Mouse (Mus musculus) CD4-positive helper T cell, adult 2 months (primary cell): ENCODE measurements around the gene Depdc1b.

Source experiments
- DNase-seq: peaks from one replicate; pipeline ENCODE4 v3.0.0-alpha.2; 2012; ENCODE audit warnings: low read depth, missing footprints, low spot score

Depdc1b gene

DNA sequence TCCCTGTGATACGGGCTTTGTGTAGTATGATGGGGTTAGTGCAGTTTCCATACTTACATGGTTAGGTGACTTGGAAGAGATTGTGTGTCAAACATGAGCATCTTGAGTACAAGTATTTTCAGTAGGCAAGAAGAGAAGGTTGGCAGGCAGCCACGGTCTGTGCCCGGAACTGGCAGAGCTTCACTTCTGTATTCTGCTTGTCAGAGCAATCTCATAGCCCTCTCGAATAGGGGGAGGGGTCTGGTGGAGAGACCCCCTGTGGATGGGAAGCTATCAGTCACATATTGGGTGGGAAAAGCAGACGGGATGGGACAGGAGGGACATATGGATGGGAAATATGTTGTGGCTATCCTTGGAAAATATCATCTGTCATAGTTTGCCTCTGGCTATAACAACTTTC lies 33.5 kb downstream of the Depdc1b start:
- DNase-seq: no peak

DNA sequence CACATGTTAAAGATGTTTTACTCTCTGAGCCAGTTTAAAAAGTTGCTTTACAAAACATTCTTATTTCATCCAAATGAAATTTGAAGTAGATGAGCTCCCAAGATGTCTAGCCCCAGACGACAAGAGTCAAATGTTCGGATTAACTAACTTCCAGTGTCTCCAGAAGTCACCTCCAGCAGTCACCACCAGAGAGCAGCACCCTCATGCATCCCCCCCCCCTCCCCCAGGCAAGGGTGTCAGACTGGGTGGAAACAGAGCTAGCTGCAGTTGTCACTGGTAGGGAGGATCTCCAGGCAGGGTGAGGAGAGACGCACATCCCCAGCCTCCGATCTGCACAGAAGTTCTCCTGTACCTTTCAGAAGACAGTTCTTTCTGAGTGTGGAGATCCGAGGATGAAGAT lies 37.6 kb downstream of the Depdc1b start:
- no peak for DNase-seq

DNA sequence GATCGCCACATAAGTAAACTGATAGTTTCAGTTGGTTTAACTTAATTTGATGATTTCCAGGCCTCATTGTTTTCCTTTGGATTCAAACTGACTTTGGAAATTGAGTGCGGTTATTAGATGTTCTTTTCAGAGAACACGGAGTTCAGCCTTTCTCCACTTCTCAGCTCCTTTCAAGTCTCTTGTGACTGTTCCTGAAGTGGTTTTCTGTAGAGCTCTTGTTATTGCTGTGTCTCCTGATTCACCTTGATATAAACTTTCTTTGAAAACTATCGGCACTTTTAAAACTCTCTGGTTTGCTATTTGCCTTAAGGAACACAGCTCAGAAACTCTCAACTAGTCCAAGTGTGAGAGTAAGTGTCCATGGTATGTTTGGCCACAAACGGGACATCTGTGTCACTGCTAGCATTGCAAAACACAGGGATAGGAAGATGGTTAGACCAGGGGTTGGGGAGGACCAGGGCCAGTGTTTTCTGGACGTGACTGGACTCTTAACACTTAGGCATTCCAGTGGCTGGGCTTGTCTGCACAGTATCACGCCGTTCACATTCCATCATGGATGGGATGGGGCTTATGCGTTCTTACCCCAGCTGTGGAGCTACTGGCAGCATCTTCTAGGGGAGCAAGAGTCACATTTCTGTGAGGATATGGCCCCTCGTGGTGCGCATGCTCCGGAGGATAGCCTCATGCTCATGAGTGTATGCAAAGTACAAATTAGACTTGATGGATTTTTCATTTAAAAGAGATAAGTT lies 38.8 kb downstream of the Depdc1b start:
- no peak for DNase-seq

DNA sequence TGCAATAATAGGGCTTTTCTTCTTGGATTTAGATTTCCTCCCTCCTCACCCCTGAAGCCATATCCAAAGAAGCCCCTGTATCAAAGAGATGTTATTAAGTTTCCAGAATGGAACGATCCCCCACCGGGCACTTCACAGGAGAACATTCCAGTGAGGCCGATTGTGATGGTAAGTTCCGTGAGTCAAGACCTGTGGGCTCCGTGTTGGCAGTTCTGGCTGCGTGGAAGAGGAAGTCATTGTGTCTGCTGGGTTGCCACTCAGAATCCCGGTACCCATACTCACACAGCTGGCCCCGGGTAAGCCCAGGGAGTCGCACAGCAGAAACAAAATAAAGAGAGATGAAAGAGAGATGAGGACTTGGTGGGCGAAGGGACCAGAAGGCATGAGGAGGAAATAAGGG lies 41.2 kb downstream of the Depdc1b start:
- DNase-seq: no peak

DNA sequence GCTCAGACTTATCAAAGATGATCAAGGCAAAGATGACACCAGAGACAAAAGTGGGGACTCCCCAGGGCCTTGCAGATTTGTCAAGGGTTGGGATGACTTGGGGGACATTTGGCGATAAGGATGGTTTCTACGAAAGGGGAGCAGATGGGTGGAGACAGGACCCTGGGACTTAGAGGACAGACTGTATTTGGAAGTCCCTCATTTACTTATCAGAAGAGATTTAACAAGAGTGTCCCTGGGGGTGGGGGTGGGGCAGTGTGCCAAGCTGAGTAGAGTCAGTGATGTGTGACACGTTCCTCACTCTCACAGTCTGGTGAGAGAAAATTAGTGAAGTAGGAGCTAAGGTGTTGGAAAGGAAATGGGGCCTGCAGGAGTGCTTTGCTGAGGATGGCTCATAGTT lies 42.1 kb downstream of the Depdc1b start:
- no peak for DNase-seq

DNA sequence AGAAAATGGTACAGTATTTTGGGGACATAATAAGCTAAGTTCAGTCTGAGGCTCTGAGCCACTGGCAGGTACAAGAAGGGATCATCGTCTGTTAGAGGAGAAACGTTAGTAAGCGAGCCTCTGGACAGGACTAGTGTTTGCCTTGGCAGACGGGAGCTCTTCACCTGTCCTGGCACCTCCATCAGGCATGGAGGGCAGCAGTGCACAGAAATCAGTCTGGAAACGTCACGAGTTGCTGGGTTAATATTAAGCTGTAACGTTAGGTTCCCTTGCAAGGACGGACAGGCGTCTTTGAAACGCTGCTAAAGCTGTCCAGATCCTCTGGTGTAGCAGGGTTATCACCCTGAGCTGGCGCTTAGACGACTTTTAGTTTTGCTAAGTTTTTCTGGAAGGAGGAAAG lies 51.4 kb downstream of the Depdc1b start:
- no peak for DNase-seq

DNA sequence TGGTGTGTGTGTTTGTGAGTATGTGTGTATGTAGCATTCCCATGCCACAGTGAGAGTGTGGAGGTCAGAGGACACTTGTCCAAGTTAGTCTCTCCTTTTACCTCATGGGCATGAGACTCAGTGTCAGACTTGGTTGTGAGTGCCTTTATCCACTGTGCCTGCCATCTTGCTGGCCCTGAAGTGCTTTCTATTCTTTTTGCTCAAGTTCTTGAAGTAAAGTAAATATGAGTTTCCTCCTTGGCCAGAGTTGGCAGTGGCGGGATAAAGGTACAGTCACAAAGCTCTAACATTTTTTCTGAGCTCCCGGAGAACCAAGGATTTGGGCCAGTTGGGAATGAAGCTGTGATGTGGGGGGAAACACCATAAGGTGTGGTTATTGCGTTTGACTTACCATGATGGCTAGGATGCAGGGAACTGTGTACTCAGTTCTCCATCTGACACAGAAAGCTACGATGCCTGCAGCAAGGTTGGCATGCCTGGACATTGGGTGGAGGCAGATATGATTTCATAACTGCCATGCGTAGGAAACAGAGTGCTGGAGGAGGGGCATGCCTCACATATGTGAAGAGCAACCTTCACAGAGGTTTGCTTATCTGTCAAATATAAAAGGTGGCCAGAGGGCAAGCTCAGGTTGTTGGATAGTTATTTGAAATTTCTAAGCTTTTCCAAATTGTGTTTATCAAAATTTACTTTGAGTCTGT lies 54.3 kb downstream of the Depdc1b start:
- no peak for DNase-seq

DNA sequence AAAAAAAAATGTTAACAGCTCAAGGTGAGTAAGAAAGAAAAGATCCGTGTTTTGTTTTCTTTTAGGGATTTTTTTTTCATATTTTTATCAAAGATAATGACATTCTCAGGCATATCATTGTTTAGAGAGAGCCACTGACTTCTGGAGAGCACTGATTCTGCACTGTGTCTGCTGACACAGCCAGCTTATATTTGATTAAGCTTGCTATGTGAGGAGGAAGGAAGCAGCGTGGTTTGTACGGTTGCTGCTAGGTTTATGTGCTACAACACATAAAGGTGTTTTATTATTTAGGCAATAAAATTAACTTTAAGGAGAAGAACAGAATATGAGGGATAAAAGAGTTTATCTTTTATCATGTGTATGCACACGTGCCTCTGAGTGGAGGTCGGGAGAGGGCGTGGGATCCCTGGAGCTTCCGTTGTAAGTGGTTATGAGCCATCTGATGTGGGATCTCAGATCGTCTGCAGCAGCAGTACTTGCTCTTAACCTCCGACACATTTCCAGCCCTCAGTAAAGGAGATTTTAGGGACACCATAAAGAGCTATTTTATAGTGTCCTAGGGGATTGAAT lies 55.3 kb downstream of the Depdc1b start:
- DNase-seq: no peak

DNA sequence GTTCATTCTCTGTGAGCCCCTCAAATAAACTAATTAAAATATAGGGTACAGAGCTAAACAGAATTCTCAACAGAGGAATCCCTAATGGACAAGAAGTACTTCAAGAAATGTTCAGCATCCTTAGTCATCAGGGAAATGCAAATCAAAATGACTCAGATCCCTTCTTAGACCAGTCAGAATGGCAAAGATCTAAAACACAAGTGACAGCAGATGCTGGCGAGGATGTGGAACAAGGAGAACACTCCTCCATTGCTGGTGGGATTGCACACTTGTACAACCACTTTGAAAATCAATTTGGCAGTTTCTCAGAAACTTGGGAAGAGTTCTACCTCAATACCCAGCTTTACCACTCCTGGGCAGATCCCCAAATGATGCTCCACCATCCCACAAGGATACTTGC lies 57.1 kb downstream of the Depdc1b start:
- DNase-seq: no peak

DNA sequence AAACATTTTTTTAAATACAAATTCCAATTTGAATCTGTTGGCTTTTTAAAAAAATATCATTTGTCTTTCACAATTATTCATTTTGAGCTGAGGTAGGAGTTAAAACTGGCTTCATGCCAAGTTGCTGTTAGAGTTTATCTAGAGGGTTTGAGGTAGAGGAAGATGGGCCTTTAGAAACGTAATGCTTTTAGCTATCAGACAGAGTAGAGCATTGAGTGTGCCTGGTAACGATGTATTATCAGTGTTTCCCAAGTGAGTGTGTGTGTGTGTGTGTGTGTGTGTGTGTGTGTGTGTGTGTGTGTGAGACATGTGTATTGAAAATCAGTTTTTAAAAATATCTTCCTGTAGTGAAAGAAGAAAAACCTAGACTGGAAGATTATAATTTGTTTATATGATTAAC lies 60.5 kb downstream of the Depdc1b start:
- DNase-seq: no peak

DNA sequence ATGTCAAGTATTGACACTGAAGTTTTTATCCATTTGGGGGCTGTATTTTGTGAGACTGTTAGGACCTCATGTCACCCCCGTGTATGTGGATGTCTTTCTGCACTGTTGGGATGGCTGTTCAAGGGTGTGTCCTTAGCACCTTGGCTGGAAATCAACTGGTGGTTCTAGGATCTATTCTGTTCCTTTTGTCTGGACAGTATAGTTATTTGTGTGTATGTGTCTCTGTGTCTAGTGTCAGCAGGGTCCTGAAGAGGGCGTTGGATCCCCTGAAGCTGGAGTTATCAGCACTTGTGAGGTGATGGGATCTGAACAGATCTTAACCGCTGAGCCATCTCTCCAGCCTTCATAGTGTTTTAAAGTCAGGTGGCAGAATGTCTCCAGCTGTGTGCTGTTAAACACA lies 65.0 kb downstream of the Depdc1b start:
- DNase-seq: no peak

DNA sequence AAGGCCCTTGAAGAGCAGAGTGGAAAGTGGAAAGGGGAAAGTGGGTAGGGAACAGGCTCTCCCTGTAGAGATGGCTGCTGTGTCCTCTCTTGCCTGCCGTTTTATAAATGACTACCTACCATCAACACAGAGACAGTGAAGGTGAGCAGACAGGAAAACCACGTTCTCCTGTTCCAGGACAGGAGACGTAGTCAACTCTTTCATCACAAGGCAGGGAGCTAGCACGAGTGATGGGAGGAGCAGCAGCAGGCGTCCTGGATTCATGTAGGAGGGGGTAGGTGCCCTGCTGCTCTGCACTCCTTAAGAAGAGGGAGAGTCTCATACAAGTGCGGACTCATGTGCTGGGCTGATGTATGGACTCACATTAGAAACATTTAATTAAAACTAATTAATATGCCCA lies 66.9 kb downstream of the Depdc1b start:
- DNase-seq: no peak

DNA sequence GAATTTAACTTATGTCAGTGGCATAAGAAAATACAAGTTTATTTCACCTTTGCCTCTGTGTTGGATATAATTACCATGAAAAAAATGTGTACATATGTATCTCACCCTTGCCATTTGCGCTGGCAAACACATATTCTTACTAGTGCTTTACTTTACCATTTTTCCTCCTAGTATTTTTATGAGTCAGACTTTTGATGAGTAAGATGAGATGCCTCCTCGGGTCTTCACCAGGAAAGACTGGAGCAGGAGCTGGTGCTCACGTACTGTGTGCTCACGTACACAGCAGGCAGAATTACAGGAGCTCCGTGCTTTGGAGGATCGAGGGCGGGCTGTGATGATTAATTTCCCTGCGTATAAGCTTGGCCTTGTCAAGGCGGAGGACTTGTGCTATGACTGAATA lies 69.9 kb downstream of the Depdc1b start:
- no peak for DNase-seq

DNA sequence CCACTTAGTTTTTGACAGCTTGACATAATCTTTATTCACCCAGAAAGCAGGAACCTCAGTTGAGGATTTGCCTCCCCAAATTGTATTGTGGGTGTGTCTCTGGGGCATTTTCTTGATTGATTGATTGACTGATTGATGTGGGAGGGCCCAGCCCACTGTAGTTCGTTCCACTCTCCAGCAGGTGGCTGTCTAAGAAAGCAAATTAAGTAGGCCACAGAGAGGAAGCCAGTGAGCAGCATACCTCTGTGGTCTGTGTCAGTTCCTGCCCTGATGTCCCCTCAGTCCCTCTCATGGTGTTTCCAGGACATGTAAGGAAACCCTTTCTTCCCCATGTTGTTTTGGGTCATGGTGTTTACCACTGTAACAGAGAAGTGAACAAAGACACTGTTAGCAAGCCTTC lies 74.4 kb downstream of the Depdc1b start:
- peak; percentile 76 for DNase-seq

DNA sequence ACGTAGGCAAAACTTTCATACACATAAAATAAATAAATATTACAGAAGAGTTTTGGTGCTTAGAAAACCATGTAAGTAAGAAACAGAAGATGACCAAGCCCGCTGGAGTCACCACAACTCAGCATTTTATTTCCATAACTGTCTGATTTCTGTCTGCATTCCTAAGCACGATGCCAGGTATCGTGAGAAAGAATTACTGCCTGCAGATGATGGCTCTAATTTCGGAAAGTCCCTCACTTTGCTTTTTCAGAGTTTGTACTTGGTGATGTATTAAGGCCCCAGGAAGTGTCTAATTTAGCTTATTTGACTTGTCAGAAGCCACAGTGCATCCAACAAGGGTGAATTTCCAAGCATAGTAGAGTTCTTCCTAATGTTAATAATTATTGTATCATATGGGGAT lies 87.1 kb downstream of the Depdc1b start:
- no peak for DNase-seq

DNA sequence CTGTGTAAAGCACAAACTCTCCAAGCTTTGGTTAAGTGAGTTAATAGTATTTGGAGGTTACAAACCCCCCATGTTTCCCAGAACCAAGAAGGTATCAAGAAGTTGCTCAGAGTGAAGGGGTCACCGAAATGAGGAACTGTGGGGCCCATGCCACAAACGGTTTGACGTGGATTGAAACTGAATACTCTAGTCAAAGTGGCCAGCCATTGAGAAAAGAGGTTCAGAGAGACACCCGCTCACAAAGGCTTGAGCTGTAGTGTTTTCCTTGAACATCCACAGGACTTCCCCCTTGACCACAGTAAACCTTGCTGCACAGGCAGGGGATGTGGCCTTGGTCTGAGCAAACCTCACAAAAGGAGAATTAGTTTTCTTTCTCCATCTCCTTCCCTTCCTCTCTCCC lies 88.2 kb downstream of the Depdc1b start:
- no peak for DNase-seq

DNA sequence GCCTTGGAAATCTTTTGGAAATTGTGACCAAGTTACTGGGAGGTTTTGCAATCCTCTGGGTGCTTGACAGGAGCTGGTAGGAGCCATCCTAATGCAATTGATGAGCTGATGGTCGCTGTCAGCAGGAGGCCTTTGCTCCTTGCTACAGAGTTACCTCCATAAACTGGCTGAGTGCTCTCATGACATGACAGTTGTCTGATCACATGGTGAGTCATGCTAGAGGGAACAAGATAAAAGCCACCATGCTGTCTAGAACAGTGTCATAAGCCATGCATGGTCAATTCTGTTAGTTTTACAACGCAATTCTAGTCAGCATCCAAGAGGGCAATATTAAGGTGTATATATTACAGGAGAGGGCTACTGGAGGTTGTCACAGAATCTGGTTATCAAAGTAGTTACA lies 99.3 kb downstream of the Depdc1b start:
- no peak for DNase-seq

DNA sequence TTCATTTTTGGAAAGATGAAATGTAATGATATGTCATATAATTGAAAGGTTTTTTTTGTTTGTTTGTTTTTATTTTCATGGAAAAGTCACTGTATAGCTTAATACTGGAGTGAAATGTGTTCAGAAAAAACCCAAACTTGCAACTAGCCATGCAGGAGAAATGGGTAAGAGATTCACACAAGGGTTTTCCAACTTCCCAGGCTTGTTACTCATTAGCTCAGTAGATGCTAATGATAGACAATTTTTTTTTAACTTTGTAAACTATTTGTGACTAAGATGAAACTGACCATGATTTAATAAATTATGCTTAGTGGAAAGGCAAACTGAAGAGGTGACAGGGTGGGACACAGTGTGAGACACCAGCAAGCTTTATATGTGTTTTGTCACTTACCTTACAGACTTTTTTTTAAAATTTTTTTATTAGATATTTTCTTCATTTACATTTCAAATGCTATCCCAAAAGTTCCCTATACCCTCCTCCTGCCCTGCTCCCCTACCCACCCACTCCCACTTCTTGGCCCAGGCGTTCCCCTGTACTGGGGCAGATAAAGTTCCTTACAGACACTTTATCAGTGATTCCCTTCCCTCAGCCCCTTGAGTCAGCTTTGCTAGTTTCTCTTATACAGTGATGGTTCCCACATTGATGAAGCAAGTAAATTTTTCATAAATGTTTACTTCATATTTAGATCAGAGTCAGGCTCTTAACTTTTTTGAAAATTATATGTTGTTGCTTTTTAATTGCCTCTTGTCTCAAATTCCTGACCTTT lies 102.8 kb downstream of the Depdc1b start:
- DNase-seq: no peak

DNA sequence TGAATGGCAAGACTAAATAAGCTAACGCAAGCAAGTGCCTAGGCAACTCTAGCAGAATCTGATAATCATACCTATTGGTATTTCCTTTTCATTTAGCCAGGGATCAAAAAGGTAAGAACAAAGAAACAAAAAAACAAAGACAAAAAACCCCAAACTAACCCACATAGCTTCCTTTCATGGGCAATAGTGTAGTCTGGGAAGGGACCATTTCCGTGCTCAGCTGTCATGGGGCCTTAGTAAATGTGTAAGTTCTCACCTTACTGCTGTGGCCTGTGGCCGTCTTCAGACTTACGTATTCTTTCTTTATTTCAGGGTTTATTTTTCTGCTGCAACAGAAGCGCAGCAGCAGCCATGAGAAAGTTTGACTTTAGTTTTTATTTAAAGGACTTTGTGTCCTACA lies 110.2 kb downstream of the Depdc1b start:
- DNase-seq: peak; percentile 53

DNA sequence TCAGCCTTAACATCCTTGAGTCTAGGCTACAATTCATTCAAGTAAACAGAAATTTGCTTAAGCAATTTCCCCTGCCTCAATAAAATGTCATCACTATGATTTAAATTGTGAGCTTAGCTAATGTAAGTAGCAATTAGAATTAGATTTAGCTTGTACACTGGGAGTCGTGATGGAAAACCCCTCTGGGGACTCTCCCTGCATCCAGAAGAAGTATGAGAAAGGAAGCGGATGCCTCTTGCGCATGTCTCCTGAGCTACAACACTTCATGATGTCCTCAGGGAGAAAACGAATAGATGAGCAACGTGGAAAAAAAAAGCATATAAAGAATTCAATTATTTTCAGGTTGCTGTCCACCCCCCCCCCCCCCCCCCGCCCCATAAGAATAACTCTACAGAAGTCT lies 112.7 kb downstream of the Depdc1b start:
- no peak for DNase-seq

DNA sequence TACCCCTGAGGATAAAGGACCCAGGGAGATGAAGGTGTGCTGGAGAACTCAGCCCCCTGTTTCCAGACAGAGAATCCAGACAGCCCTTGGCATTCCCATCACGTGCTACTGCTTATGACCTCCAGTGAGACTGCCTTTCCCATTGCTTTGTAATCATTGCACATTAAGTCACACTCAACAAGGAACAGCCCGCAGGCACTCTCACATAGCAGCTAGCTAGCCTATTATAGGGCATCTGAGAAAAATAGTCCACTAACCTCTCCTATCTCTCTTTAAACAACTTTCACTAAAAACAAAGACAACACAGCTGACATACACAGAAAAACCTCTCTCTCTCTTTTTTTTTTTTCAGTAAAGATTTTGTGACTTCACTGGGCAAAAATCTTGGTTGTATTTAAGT lies 113.5 kb downstream of the Depdc1b start:
- DNase-seq: no peak

DNA sequence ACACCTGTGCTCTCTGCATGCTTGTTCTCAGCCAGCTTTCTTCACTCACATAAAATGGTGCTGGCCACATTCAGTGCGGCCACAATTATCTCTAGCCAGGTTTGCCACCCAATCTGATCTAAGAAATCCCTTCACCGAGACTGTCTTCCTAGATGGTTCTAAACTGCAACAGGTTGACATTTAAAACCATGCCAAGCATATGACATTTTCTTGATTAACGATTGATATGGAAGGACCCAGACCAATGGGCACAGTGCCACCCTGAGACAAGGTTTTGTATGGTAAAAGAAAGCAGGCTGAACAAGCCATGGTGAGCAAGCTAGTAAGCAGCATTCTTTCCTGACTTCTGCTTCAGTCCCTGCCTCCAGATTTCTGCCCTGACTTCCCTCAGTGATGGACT lies 115.6 kb downstream of the Depdc1b start:
- DNase-seq: no peak
